Mouse (Mus musculus): ENCODE measurements around the gene Gm5741. TPM values are rescaled to one million over a fixed set of nuclear protein-coding genes. Genes with fewer than 3 reads are reported as not detected.

Gm5741 gene
- polyA plus RNA-seq (2014; fragmentation: Illumina TruSeq; extraction: RNeasy Lipid Tissue Mini Kit (QIAGEN cat#74804); ENCODE audit: low read depth, low replicate concordance), result not detected

DNA sequence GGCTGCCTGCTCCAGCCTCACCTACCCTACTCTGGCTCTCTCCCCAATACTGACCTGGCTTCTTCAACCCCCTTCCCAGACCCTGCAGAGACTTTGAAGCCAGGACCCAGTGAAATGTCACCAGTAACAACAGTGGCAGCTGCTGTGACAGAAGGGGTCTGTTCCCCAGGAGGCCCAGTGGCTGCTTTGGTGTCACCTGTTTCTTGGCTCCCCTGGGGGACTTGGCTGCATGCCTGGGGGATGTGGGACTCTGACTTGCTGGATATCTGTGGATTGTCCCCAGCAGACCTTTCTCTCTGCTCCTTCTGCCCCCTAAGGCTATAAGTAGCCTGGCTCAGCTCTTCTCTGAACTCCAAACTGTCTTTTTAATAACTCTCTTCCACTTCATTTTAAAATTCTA lies at the start of gene Gm5741:
Gene Gm5741, minus strand, starts transcription at position 1 of the 400 bp plus-strand sequence.

DNA sequence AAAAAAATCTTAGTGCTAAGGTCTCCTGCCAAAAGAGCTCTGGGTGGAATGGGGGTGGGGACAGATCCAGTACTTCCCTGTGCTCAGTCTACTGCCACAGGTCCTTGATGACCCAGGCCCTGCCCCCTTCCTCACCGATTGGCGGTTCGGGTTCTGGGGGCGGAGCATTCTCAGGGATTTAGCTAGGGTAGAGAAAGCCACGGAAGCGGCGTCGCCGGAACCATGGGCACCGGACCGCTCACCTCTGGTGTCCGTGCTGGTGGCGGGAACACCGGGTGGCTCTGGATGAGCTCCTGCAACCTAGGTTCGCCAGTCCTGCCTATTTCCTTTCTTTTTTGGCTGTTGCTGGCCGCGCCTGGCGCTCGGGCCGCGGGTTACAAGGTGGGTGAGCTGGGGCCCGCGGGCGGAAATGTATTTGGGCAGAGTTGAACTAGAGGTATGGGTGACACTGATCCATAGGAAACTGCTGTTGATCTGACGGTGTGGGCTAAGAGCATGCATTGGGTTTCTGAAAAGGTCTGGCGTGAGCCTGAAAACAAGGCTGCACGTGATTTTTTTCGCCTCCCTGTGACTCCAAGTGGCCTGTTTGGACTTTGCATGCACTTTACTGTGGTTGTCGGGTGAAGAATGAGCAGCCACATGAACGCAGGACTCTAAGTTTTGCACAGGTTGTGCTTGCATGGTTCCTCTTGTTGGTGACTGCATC lies 15.5 kb upstream of the Gm5741 start, which contains the start of gene Man2b1:
Gene Man2b1, plus strand, starts transcription at position 163 of the 706 bp plus-strand sequence.

DNA sequence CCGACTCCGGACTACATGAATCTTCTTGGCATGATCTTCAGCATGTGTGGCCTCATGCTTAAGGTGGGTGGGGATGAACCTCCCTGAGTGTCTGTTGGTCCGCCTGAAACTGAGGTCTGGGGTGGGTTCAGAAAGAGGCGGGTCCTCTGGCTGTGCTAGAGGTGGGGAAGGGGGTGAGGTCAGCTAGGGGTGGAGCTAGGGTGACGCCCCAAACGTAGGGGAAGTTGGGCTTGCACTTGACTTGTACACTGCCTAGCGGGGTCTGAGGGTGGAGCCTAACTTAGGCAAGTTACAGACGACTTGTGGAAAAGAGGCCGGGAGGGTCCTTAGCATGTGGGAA lies 13.4 kb upstream of the Gm5741 start, which contains the start of gene Wdr83:
Gene Wdr83, minus strand, starts transcription at position 91 of the 340 bp plus-strand sequence.

DNA sequence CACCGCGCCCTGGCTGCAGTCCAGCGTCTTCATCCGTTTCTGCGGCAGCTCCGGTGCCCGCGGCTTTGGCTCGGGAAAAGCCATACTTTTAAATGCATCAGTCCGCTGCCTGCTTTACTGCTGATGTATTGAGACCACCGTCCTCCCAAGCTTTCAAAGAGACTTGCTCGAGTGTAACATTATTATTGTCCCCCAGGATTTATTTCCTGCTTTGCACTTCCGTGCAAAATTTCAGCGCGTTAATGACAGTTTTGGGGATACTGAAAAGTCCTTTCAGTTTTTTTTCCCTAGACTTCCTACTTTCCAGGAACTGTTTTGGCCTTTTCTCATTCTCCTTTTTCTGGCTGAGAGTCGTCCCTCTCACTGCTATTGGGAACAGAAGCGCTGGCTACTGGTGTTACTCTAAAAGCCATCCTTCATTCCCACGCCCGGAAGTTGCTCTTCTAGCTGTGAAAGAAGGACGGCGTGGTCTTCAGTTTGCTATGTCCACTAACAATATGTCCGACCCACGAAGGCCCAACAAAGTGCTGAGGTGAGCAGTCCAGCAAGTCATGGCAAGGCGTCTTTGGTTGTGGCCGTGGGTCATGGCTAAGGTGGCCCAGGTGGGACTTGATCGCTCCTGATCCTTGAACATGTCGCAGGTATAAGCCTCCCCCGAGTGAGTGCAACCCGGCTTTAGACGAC lies 12.9 kb upstream of the Gm5741 start, which contains the start of gene Wdr83os:
Gene Wdr83os, plus strand, starts transcription at position 209 of the 684 bp plus-strand sequence.

DNA sequence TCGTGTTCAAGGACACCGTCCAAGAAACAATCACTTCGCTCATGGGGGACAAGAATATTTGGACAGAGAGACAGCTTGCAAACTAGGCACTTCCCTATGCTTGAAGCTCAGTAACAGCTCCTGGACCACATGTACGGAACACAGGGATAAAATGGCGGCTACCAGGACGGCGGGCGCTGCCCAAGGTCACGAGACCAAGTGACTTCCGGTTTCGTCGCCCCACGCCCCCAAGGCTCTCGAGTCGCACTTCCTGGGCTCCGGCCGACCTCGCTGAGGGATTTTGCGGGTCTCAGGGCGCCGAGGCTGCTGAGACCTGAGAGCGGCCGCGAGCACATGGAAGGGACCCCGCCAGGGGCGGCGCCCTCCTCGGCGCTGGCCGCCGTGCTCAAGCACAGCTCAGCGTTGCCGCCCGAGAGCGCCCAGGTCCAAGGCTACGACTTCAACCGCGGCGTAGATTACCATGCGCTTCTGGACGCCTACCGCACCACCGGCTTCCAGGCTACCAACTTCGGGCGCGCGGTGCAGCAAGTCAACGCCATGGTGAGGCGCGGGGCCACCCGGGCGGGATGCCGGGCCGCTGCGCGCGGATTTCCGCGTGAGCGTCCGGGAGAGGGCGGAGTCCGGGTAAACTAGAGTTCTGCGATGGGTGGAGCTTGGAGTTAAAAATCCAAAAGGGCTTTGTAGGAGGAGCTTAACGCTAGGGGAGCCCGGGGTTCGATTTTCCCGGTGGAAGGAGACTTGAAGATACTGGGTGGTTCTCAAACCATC lies 3.9 kb upstream of the Gm5741 start, which contains the start of gene Dhps:
Gene Dhps, plus strand, starts transcription at position 244 of the 768 bp plus-strand sequence.

DNA sequence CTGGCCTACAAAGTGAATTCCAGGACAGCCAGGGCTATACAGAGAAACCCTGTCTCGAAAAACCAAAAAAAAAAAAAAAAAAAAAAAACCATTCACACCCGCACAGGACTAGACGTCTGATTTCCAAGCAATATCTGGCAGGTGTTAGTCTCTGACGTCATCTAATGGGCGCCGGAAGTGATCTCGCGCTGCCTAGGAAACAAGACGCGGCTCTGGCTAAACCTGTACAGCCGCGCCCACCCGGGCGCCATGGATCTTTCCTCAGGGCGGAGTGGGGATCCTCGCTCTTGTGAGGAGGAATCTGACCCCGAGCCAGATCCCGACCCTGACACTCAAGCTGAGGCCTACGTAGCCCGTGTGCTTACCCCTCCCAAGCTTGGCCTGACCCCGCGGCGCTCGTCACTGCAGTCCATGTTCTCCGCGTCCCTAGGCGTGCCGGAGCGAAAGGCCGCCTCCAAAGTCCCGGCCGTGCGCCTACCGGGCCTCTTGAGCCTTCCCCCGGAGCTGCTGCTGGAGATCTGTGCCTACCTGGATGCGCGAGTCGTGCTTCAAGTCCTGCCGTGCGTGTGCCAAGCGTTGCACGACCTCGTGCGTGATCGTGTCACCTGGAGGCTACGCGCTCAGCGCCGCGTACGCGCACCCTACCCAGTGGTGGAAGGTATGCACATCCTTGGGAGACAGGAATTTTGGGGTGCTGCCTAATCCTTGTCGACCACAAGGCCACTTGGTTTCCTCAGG lies 7.7 kb downstream of the Gm5741 start, which contains the start of gene Fbxw9:
Gene Fbxw9, plus strand, starts transcription at position 177 of the 738 bp plus-strand sequence.

DNA sequence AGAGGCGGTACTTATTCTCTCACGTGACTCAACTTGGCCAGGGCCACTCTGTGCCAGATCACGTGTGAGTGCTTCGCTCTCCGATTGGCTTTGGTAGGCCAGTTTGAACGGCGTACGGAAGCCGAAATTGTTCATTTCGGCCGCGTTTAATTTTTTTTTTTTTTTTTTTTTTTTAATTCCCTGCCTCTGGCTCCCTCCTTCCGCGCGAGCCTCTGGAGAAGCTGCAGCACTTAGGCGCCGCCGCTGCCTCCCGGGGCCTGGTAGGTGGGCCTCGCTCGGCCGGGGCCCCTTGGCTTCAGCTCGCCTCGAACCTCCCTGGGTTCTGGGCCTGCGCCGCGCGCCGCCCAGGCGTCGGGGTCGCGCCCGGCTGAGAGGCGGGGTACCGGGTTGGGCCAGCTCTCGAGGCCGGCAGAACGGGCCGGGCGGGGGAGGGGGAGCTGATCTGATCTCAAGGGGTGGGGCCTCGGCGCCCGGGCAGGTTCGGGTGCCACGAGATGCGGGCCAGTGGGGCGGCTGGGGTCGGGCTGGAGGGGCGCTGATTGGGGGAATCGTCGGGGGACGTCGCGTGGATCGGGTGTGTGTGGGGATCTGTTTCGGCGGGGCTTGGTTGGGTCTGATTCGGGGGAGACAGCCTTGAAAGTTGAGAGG lies 30.9 kb downstream of the Gm5741 start, which contains the start of gene Tnpo2:
Gene Tnpo2, plus strand, starts transcription at position 198 of the 648 bp plus-strand sequence.

DNA sequence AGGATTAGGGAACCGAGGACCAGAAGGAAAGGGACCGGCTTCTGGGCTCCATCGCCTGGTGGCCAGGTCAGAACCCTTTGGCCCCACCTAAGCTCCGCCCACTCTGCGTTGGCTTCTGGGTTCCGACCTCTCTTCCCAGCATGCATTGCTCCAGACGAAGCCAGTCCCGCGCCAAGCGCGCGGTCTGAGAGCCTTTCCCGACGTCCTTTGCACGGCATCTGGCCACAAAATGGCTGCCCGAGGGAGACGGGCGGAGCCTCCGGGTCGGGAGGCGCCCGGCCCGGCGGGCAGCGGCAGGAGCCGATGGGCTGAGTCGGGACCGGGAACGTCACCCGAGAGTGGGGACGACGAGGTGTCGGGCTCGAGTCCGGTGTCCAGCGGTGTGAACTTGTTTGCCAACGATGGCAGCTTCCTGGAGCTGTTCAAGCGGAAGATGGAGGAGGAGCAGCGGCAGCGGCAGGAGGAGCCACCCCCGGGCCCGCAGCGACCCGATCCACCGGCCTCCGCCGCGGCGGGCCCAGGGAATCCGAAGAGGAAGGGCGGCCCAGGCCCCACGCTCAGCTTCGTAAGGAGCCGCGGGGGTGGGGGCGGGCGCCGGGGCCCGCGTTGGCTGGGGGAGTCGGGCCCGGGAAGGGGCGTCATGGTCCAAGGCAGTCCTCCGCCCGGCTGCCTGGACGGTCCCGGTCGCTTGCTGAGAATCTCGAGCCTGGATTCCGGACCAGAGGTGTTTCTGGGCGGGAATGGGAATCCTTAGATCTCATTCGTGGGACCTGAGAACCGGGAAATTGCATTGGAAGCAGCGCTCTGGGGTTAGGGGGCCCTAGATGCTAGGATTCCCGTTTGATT lies 40.9 kb downstream of the Gm5741 start, which contains the start of gene Trir:
Gene Trir, plus strand, starts transcription at position 154 of the 846 bp plus-strand sequence.

DNA sequence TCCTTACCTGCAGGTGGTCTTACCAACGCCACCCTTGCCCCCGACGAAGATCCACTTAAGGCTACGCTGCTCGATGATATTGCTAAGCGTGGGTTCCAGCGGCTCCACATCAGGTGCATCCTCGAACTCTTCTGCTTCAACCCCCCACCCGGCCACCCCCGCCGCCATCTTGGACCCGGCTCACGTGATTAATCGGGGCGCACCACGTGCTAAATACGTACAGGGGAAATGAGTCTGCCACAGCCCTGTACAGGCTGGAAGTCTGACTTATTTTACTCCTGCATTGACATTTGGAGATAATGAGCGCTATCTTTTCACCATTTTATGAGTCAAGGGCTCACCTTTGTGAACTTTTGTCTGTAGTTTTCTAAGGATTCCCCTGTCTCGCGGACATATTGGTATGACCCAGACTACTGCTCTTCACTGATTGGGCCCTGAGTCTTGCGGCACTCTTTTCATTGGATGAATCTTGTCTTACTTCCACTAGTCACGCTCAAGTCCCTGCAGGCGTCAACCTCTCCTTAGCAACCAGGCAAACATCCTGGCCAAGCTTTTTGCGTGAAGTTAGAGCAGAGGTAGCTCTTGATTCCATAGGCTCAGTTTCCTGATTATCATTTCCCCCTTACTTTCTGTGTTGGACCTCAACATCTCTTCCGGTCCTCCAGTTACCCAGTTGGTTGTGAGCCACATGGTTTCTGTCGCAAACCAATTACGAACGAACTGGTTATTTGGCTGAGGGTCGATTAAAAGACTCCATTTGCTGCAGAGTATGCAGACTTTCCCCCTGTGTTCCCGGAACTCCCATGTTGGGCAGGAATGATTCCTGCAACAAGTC lies 42.5 kb downstream of the Gm5741 start, which contains the start of gene Asna1:
Gene Asna1, minus strand, starts transcription at position 184 of the 835 bp plus-strand sequence.

Other genes with a start within 250 kb of the Gm5741 start
- 14.0 TPM for gene Dand5, start 245.2 kb downstream of the Gm5741 start, polyA plus RNA-seq (2014; fragmentation: Illumina TruSeq; extraction: RNeasy Lipid Tissue Mini Kit (QIAGEN cat#74804); ENCODE audit: low read depth, low replicate concordance)
- 28.8 TPM for gene Gadd45gip1, start 236.5 kb downstream of the Gm5741 start, polyA plus RNA-seq (2014; fragmentation: Illumina TruSeq; extraction: RNeasy Lipid Tissue Mini Kit (QIAGEN cat#74804); ENCODE audit: low read depth, low replicate concordance)
- gene Rad23a, start 227.3 kb downstream of the Gm5741 start, polyA plus RNA-seq (2014; fragmentation: Illumina TruSeq; extraction: RNeasy Lipid Tissue Mini Kit (QIAGEN cat#74804); ENCODE audit: low read depth, low replicate concordance), result 101 TPM
- gene Calr, start 221.0 kb downstream of the Gm5741 start, polyA plus RNA-seq (2014; fragmentation: Illumina TruSeq; extraction: RNeasy Lipid Tissue Mini Kit (QIAGEN cat#74804); ENCODE audit: low read depth, low replicate concordance), result 330 TPM
- gene Farsa, start 211.0 kb downstream of the Gm5741 start, polyA plus RNA-seq (2014; fragmentation: Illumina TruSeq; extraction: RNeasy Lipid Tissue Mini Kit (QIAGEN cat#74804); ENCODE audit: low read depth, low replicate concordance), result 26.7 TPM
- 0.92 TPM for gene Syce2, start 195.9 kb downstream of the Gm5741 start, polyA plus RNA-seq (2014; fragmentation: Illumina TruSeq; extraction: RNeasy Lipid Tissue Mini Kit (QIAGEN cat#74804); ENCODE audit: low read depth, low replicate concordance)
- gene Gcdh, start 174.1 kb downstream of the Gm5741 start, polyA plus RNA-seq (2014; fragmentation: Illumina TruSeq; extraction: RNeasy Lipid Tissue Mini Kit (QIAGEN cat#74804); ENCODE audit: low read depth, low replicate concordance), result 84.6 TPM
- 0.29 TPM for gene Klf1, start 166.1 kb downstream of the Gm5741 start, polyA plus RNA-seq (2014; fragmentation: Illumina TruSeq; extraction: RNeasy Lipid Tissue Mini Kit (QIAGEN cat#74804); ENCODE audit: low read depth, low replicate concordance)
- 9.4 TPM for gene Dnase2a, start 159.4 kb downstream of the Gm5741 start, polyA plus RNA-seq (2014; fragmentation: Illumina TruSeq; extraction: RNeasy Lipid Tissue Mini Kit (QIAGEN cat#74804); ENCODE audit: low read depth, low replicate concordance)
- 0.13 TPM for gene Mast1, start 130.6 kb downstream of the Gm5741 start, polyA plus RNA-seq (2014; fragmentation: Illumina TruSeq; extraction: RNeasy Lipid Tissue Mini Kit (QIAGEN cat#74804); ENCODE audit: low read depth, low replicate concordance)
- gene Rtbdn, start 121.0 kb downstream of the Gm5741 start, polyA plus RNA-seq (2014; fragmentation: Illumina TruSeq; extraction: RNeasy Lipid Tissue Mini Kit (QIAGEN cat#74804); ENCODE audit: low read depth, low replicate concordance), result not detected
- not detected for gene Gm49661, start 98.5 kb downstream of the Gm5741 start, polyA plus RNA-seq (2014; fragmentation: Illumina TruSeq; extraction: RNeasy Lipid Tissue Mini Kit (QIAGEN cat#74804); ENCODE audit: low read depth, low replicate concordance)
- gene Prdx2, start 98.4 kb downstream of the Gm5741 start, polyA plus RNA-seq (2014; fragmentation: Illumina TruSeq; extraction: RNeasy Lipid Tissue Mini Kit (QIAGEN cat#74804); ENCODE audit: low read depth, low replicate concordance), result 451 TPM
- 30.6 TPM for gene Rnaseh2a, start 98.2 kb downstream of the Gm5741 start, polyA plus RNA-seq (2014; fragmentation: Illumina TruSeq; extraction: RNeasy Lipid Tissue Mini Kit (QIAGEN cat#74804); ENCODE audit: low read depth, low replicate concordance)
- 16.7 TPM for gene Junb, start 89.3 kb downstream of the Gm5741 start, polyA plus RNA-seq (2014; fragmentation: Illumina TruSeq; extraction: RNeasy Lipid Tissue Mini Kit (QIAGEN cat#74804); ENCODE audit: low read depth, low replicate concordance)
- gene Hook2, start 77.4 kb downstream of the Gm5741 start, polyA plus RNA-seq (2014; fragmentation: Illumina TruSeq; extraction: RNeasy Lipid Tissue Mini Kit (QIAGEN cat#74804); ENCODE audit: low read depth, low replicate concordance), result 3.5 TPM
- not detected for gene Best2, start 53.5 kb downstream of the Gm5741 start, polyA plus RNA-seq (2014; fragmentation: Illumina TruSeq; extraction: RNeasy Lipid Tissue Mini Kit (QIAGEN cat#74804); ENCODE audit: low read depth, low replicate concordance)
- gene Asna1, start 42.7 kb downstream of the Gm5741 start, polyA plus RNA-seq (2014; fragmentation: Illumina TruSeq; extraction: RNeasy Lipid Tissue Mini Kit (QIAGEN cat#74804); ENCODE audit: low read depth, low replicate concordance), result 85.3 TPM
- gene Trir, start 41.2 kb downstream of the Gm5741 start, polyA plus RNA-seq (2014; fragmentation: Illumina TruSeq; extraction: RNeasy Lipid Tissue Mini Kit (QIAGEN cat#74804); ENCODE audit: low read depth, low replicate concordance), result 63.4 TPM
- 18.9 TPM for gene Tnpo2, start 31.1 kb downstream of the Gm5741 start, polyA plus RNA-seq (2014; fragmentation: Illumina TruSeq; extraction: RNeasy Lipid Tissue Mini Kit (QIAGEN cat#74804); ENCODE audit: low read depth, low replicate concordance)
- 4.0 TPM for gene Fbxw9, start 7.9 kb downstream of the Gm5741 start, polyA plus RNA-seq (2014; fragmentation: Illumina TruSeq; extraction: RNeasy Lipid Tissue Mini Kit (QIAGEN cat#74804); ENCODE audit: low read depth, low replicate concordance)
- gene Dhps, start 3.8 kb upstream of the Gm5741 start, polyA plus RNA-seq (2014; fragmentation: Illumina TruSeq; extraction: RNeasy Lipid Tissue Mini Kit (QIAGEN cat#74804); ENCODE audit: low read depth, low replicate concordance), result 30.4 TPM
- 54.9 TPM for gene Wdr83os, start 12.8 kb upstream of the Gm5741 start, polyA plus RNA-seq (2014; fragmentation: Illumina TruSeq; extraction: RNeasy Lipid Tissue Mini Kit (QIAGEN cat#74804); ENCODE audit: low read depth, low replicate concordance)
- gene Wdr83, start 13.3 kb upstream of the Gm5741 start, polyA plus RNA-seq (2014; fragmentation: Illumina TruSeq; extraction: RNeasy Lipid Tissue Mini Kit (QIAGEN cat#74804); ENCODE audit: low read depth, low replicate concordance), result 42.4 TPM
- gene Man2b1, start 15.3 kb upstream of the Gm5741 start, polyA plus RNA-seq (2014; fragmentation: Illumina TruSeq; extraction: RNeasy Lipid Tissue Mini Kit (QIAGEN cat#74804); ENCODE audit: low read depth, low replicate concordance), result 28.3 TPM
- 2.2 TPM for gene Zfp791, start 55.1 kb upstream of the Gm5741 start, polyA plus RNA-seq (2014; fragmentation: Illumina TruSeq; extraction: RNeasy Lipid Tissue Mini Kit (QIAGEN cat#74804); ENCODE audit: low read depth, low replicate concordance)
- gene Cks1brt, start 83.9 kb upstream of the Gm5741 start, polyA plus RNA-seq (2014; fragmentation: Illumina TruSeq; extraction: RNeasy Lipid Tissue Mini Kit (QIAGEN cat#74804); ENCODE audit: low read depth, low replicate concordance), result not detected
- gene Olfr371, start 158.0 kb upstream of the Gm5741 start, polyA plus RNA-seq (2014; fragmentation: Illumina TruSeq; extraction: RNeasy Lipid Tissue Mini Kit (QIAGEN cat#74804); ENCODE audit: low read depth, low replicate concordance), result not detected
- gene Orc6, start 231.7 kb upstream of the Gm5741 start, polyA plus RNA-seq (2014; fragmentation: Illumina TruSeq; extraction: RNeasy Lipid Tissue Mini Kit (QIAGEN cat#74804); ENCODE audit: low read depth, low replicate concordance), result 13.2 TPM
- 77.9 TPM for gene Vps35, start 231.8 kb upstream of the Gm5741 start, polyA plus RNA-seq (2014; fragmentation: Illumina TruSeq; extraction: RNeasy Lipid Tissue Mini Kit (QIAGEN cat#74804); ENCODE audit: low read depth, low replicate concordance)